Mouse (Mus musculus) megakaryocyte, embryonic 14.5 days (primary cell): ENCODE results near the gene Il4.

Experiments
- FLI1 ChIP-seq: IDR thresholded peaks from 2 replicates; pipeline ENCODE4 v1.6.1; 2012; ENCODE audit warnings: low read length, inconsistent platforms, mixed read lengths
- GATA1 ChIP-seq: IDR thresholded peaks from 3 replicates; pipeline ENCODE4 v1.6.1; 2012; ENCODE audit warnings: mixed read lengths, low read length, inconsistent platforms, borderline replicate concordance

DNA sequence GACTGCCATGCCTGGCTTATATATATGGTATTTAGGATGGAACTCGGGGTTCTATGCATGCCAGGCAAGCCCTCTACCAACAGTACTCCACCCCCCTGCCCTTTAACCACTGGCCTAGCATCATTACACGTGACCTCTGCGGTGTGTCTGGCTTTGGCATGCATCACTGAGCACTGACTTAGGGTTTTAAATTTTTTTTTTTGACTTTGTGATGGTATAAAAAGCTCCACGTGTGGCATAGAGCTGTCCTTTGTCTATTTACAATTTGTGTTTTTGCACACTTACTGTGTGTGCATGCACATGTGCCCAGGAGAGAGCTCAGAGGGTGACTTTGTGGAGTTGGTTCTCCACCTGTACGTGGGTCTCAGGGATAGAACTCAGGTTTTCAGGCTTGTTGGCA lies 25.5 kb upstream of the Il4 start:
- TF ChIP-seq FLI1 = no peak
- TF ChIP-seq GATA1 = no peak
